Mouse (Mus musculus) C2C12 (cell line): ENCODE measurements around the gene Plekhs1. TPM values are rescaled to one million over a fixed set of nuclear protein-coding genes. Genes with fewer than 3 reads are reported as not detected.

Experiments used
- H3K27me3 ChIP-seq: one replicate; pipeline ENCODE4 v1.6.1; 2011; ENCODE audit not compliant: control insufficient read depth, insufficient read depth, insufficient read length
- H3K36me3 ChIP-seq: one replicate; pipeline ENCODE4 v1.6.1; 2011; ENCODE audit not compliant: control insufficient read depth, insufficient read depth
- H3K4me3 ChIP-seq: one replicate; pipeline ENCODE4 v1.5.1; 2011; ENCODE audit warnings: mild to moderate bottlenecking, control low read depth; ENCODE audit not compliant: poor library complexity, insufficient read depth, severe bottlenecking
- H3K79me2 ChIP-seq: one replicate; pipeline ENCODE4 v1.6.1; 2011; ENCODE audit not compliant: control insufficient read depth, insufficient read depth
- H3K79me3 ChIP-seq: one replicate; pipeline ENCODE4 v1.6.1; 2011; ENCODE audit warnings: low read depth, control low read depth
- H3ac ChIP-seq: one replicate; pipeline ENCODE3; 2011; ENCODE audit warnings: low read depth; ENCODE audit not compliant: control insufficient read depth, insufficient read length
- CEBPB ChIP-seq: IDR thresholded peaks from one replicate; pipeline ENCODE4 v1.6.1; 2011; ENCODE audit warnings: low read depth, mild to moderate bottlenecking, control low read depth, moderate library complexity
- CTCF ChIP-seq: IDR thresholded peaks from one replicate; pipeline ENCODE4 v1.5.1; 2011; ENCODE audit not compliant: control insufficient read depth, insufficient read depth, insufficient read length
- FOSL1 ChIP-seq: IDR thresholded peaks from one replicate; pipeline ENCODE4 v1.8.0; 2011; ENCODE audit warnings: mild to moderate bottlenecking, low read length; ENCODE audit not compliant: poor library complexity, insufficient read depth, severe bottlenecking
- MAX ChIP-seq: IDR thresholded peaks from one replicate; pipeline ENCODE4 v1.6.1; 2011; ENCODE audit warnings: mild to moderate bottlenecking, control low read depth
- MYOD1 ChIP-seq: IDR thresholded peaks from one replicate; pipeline ENCODE4 v1.6.1; 2011; ENCODE audit warnings: low read depth; ENCODE audit not compliant: control insufficient read depth, insufficient read length
- MYOG ChIP-seq: IDR thresholded peaks from one replicate; pipeline ENCODE4 v1.6.1; 2011; ENCODE audit not compliant: control insufficient read depth, insufficient read length; ENCODE audit errors: extremely low read depth
- USF1 ChIP-seq: IDR thresholded peaks from one replicate; pipeline ENCODE4 v1.6.1; 2011; ENCODE audit warnings: low read depth, mild to moderate bottlenecking, control low read depth, moderate library complexity
- polyA plus RNA-seq: library from polyadenylated mRNA; unstranded; fragments of >200 nt; fragmentation: generic; extraction: Trizol; gene quantifications from one replicate; pipeline ENCODE4 v1.2.1, GENCODE M21; 2012; ENCODE audit warnings: missing spikeins

Plekhs1 gene
- polyA plus RNA-seq, 1 experiment = not detected

DNA sequence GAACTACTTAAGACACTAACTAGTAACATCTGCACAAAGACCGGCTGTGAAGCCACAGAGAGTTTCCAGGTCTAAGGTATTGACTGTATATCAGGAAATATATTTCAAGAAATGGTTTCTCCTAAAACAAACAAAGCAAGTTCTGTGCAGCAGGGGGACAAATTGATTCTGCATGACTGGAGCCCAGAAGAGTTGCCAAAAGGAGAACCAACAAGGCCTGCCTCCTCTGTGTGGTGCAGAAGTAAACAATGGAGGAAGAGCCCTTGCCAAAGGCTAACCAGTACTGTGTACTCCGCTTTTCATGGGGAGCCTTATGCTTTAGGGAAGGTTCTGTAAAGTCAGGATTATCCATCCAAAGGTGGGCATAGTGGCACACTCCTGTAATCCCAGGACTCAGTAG lies 1.2 kb upstream of the Plekhs1 start:
- Histone ChIP-seq H3K79me3 (no peaks in the 10 kb centered on the region), H3K27me3 (no peaks in the 10 kb centered on the region), H3K4me3 (no peak overlapping the region), H3K79me2 (no peaks in the 10 kb centered on the region), H3K36me3 (no peaks in the 10 kb centered on the region), H3ac (no peak overlapping the region)
- TF ChIP-seq CEBPB = no peak
- TF ChIP-seq MYOG = no peak
- no peak for TF ChIP-seq CTCF

DNA sequence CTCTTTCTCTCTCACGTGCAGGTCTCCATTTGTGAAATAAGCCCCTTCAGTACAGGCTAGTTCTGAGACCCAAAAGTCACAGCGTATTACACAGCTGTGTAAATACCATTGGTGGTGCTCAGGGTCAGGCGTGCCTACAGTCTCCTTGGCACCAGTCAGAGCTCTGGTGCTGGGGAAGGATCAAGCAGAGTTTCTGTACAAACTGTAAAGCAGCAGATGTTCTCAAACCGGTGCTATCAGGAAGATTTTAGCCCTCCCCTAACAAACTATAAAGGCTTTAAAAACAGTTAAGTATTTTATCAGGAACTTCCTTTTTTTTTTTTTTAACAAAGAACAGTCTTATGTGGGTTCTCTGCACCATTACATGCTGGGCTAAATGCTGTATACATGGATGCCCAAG lies 1.3 kb downstream of the Plekhs1 start:
- H3ac ChIP-seq = no peak overlapping the region
- H3K4me3 ChIP-seq = no peak overlapping the region
- no peaks in the 10 kb centered on the region for H3K79me2 ChIP-seq
- H3K79me3 ChIP-seq = no peaks in the 10 kb centered on the region
- no peaks in the 10 kb centered on the region for H3K36me3 ChIP-seq
- TF ChIP-seq USF1 = no peak
- TF ChIP-seq MYOD1 = no peak
- no peak for TF ChIP-seq CTCF
- no peak for TF ChIP-seq FOSL1
- TF ChIP-seq MAX = no peak
- TF ChIP-seq CEBPB = no peak
- TF ChIP-seq MYOG = no peak
- no peaks in the 10 kb centered on the region for H3K27me3 ChIP-seq

DNA sequence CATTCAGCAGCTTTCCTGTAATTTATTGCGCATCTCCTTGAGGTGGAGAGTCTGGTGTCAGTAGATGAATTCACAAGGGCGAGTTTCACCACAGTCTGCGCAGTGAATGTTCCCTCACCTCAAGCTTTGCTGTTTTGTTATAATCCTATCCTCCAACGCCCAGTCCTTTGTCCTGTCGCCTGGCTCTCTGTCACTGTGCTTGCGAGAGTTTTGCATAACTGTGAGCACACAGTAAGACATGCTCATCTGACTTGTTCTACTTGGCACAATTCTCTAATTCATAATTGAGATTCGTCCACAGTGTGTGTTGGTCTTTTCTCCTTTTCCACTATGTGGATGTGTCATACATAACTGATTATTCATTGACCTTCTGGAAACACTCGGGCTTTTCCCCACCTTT lies 5.0 kb downstream of the Plekhs1 start:
- TF ChIP-seq MAX = no peak
- TF ChIP-seq FOSL1 = no peak
- TF ChIP-seq CEBPB = no peak
- TF ChIP-seq MYOG = no peak
- TF ChIP-seq USF1 = no peak
- TF ChIP-seq CTCF = no peak
- TF ChIP-seq MYOD1 = no peak
- Histone ChIP-seq H3K4me3 (no peak overlapping the region), H3K36me3 (no peaks in the 10 kb centered on the region), H3ac (no peak overlapping the region), H3K79me2 (no peaks in the 10 kb centered on the region), H3K27me3 (no peaks in the 10 kb centered on the region), H3K79me3 (no peaks in the 10 kb centered on the region)

DNA sequence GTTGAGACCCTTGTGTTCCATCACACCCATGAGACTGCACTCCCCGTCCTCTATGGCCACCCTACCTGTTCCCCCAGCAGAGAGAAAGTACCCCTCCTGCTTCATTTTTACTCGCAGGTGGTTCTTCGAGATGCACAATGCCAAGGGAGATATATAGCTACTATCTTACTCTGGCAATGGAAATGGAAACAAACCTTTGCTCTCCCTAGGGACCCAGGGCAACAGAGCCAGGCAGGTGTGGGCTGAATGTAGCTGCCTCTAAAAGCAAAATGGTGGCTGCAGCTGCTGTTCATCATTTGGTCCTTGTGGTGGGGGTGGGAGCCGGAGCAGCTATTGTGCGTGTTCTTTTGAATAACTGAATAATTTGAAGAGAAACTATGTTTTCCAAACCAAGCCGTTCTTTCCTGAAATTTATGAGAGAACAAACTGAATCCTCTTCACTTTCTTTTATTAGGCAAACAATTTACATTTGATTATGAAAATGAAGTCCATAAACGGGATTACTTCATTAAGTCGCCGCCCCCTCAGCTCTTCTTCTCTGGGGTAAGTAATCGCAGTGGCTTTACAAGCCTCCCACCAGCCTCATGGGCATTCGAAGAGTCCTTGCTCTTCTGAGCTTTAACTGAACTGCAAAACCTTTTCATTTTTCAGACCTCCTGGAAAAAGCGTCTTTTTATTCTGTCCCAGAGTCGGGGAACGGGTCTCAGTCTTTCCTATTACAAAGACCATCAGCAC lies 9.0 kb downstream of the Plekhs1 start:
- H3K27me3 ChIP-seq = no peaks in the 10 kb centered on the region
- no peak overlapping the region for H3ac ChIP-seq
- no peaks in the 10 kb centered on the region for H3K79me3 ChIP-seq
- H3K79me2 ChIP-seq = no peaks in the 10 kb centered on the region
- H3K36me3 ChIP-seq = no peaks in the 10 kb centered on the region
- TF ChIP-seq MYOG (no peak), FOSL1 (no peak), MAX (no peak), MYOD1 (no peak), CTCF (no peak), CEBPB (no peak), USF1 (no peak)
- no peak overlapping the region for H3K4me3 ChIP-seq

DNA sequence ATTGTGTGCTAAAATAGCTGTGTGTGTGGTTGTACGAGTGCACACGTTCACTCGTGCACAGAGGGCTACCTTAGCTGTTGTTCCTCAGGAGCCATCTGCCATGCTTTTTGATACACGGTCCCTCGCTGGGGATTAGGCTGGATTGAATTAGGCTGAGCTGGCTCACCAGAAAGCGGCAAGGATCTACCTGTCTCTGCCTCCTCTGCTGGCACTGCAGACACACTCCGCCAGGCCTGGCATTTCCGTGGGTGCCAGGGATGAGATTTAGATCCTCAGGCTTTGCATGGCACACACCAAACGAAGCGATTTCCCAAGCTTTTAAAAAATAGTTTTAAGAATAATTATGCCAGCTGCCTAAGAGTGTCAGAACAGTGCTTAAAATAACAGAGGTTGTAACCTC lies 10.5 kb downstream of the Plekhs1 start:
- H3K36me3 ChIP-seq = no peaks in the 10 kb centered on the region

DNA sequence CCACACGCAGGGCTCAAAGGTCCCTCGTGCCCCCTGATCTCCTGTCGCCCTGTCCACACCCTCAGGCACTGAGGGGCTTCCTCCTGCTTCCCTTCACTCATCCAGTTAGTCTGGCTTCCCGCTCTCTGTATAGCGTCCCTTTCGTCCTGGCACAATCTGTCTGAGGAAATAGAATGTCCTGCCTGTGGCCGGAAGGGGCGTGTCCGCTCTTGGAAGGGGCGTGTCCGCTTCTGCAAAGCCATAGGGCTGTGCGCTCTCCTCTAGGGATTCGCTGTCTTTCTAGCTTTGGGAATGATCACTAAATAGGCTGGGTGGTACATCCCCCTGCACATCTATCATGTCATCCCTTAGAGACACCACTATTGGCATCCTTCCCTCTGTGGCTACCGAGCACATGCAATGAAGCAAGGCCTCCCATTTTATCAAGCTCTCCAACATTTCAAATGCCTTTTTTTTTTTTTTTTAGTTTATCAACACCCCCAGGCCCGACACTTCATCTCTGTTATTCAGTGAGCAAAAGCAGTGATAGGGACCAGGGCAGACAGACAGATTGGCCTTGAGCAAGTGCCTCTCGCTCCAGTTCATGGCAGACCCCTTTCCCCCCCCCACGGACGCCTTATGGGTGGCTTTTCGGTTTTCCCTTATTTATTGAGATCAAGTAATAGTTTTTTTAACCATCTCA lies 13.6 kb downstream of the Plekhs1 start:
- Histone ChIP-seq H3K79me2 (no peaks in the 10 kb centered on the region), H3K36me3 (no peaks in the 10 kb centered on the region), H3K4me3 (no peak overlapping the region), H3K79me3 (no peaks in the 10 kb centered on the region), H3ac (no peak overlapping the region), H3K27me3 (no peaks in the 10 kb centered on the region)
- TF ChIP-seq MYOG (no peak), FOSL1 (no peak)

More for the DNA sequence above, 10.5 kb downstream of the Plekhs1 start:
- Histone ChIP-seq H3ac (no peak overlapping the region), H3K79me2 (no peaks in the 10 kb centered on the region), H3K4me3 (no peak overlapping the region), H3K79me3 (no peaks in the 10 kb centered on the region), H3K27me3 (no peaks in the 10 kb centered on the region)
- no peak for TF ChIP-seq CTCF
- no peak for TF ChIP-seq CEBPB
- TF ChIP-seq USF1 = no peak
- TF ChIP-seq MYOG = no peak
- TF ChIP-seq MAX = no peak
- TF ChIP-seq MYOD1 = no peak
- no peak for TF ChIP-seq FOSL1
